Mouse (Mus musculus): Measurements from ENCODE around the gene Mmp7. TPM values are rescaled to one million over a fixed set of nuclear protein-coding genes. Genes with fewer than 3 reads are reported as not detected.

Mmp7 gene
- polyA plus RNA-seq, 1 experiment from 2014 or later: not detected

GRCm38 (mm10) chr9:7672985-7673384 is 18.9 kb upstream of the Mmp7 start:
- no peaks in the 10 kb centered on the region for H3K4me1 ChIP-seq (replicated peaks; ENCODE audit: control insufficient read depth, insufficient read depth, low read length)
- ATAC-seq (ENCODE audit: low FRiP score): no peak
- H3K27ac ChIP-seq (ENCODE audit: low read depth, low read length): no peak overlapping the region
- no peak overlapping the region for H3K9ac ChIP-seq (ENCODE audit: low read depth, low read length)
- no peak overlapping the region for H3K4me3 ChIP-seq (ENCODE audit: low read depth, low read length)
- H3K4me2 ChIP-seq (replicated peaks; ENCODE audit: low read depth, low read length): no peak overlapping the region
- 85% methylated on average over 9 of the region's 9 CpGs for WGBS
- no peaks in the 10 kb centered on the region for H3K27me3 ChIP-seq (ENCODE audit: control insufficient read depth, insufficient read depth, low read length)
- no peaks in the 10 kb centered on the region for H3K9me3 ChIP-seq (ENCODE audit: control insufficient read depth, low read length)
- no peak for DNase-seq (ENCODE audit: low spot score)
- H3K36me3 ChIP-seq (ENCODE audit: control insufficient read depth, insufficient read depth, low read length): no peaks in the 10 kb centered on the region

GRCm38 (mm10) chr9:7678154-7678837 is 13.6 kb upstream of the Mmp7 start:
- WGBS: 82% methylated on average over 2 of the region's 2 CpGs
- Histone ChIP-seq H3K4me3 (ENCODE audit: low read depth, low read length) (no peak overlapping the region), H3K4me2 (replicated peaks; ENCODE audit: low read depth, low read length) (no peak overlapping the region), H3K36me3 (ENCODE audit: control insufficient read depth, insufficient read depth, low read length) (no peaks in the 10 kb centered on the region), H3K27me3 (ENCODE audit: control insufficient read depth, insufficient read depth, low read length) (no peaks in the 10 kb centered on the region), H3K4me1 (replicated peaks; ENCODE audit: control insufficient read depth, insufficient read depth, low read length) (no peaks in the 10 kb centered on the region), H3K27ac (ENCODE audit: low read depth, low read length) (no peak overlapping the region), H3K9ac (ENCODE audit: low read depth, low read length) (no peak overlapping the region), H3K9me3 (ENCODE audit: control insufficient read depth, low read length) (no peaks in the 10 kb centered on the region)
- DNase-seq (ENCODE audit: low spot score) (no peak), ATAC-seq (ENCODE audit: low FRiP score) (no peak)

- Histone ChIP-seq H3K27me3 (ENCODE audit: control insufficient read depth, insufficient read depth, low read length) (no peaks in the 10 kb centered on the region), H3K9ac (ENCODE audit: low read depth, low read length) (no peak overlapping the region), H3K4me2 (replicated peaks; ENCODE audit: low read depth, low read length) (no peak overlapping the region), H3K4me3 (ENCODE audit: low read depth, low read length) (no peak overlapping the region), H3K9me3 (ENCODE audit: control insufficient read depth, low read length) (no peaks in the 10 kb centered on the region), H3K36me3 (ENCODE audit: control insufficient read depth, insufficient read depth, low read length) (no peaks in the 10 kb centered on the region), H3K4me1 (replicated peaks; ENCODE audit: control insufficient read depth, insufficient read depth, low read length) (no peaks in the 10 kb centered on the region), H3K27ac (ENCODE audit: low read depth, low read length) (no peak overlapping the region)
- DNase-seq (ENCODE audit: low spot score) (no peak), ATAC-seq (ENCODE audit: low FRiP score) (no peak)
- 91% methylated on average over 9 of the region's 9 CpGs for WGBS
These were observed 9.7 kb upstream of the Mmp7 start for GRCm38 (mm10) chr9:7682081-7682618.

- no peaks in the 10 kb centered on the region for H3K4me1 ChIP-seq (replicated peaks; ENCODE audit: control insufficient read depth, insufficient read depth, low read length)
- H3K27me3 ChIP-seq (ENCODE audit: control insufficient read depth, insufficient read depth, low read length): no peaks in the 10 kb centered on the region
- H3K4me2 ChIP-seq (replicated peaks; ENCODE audit: low read depth, low read length): no peak overlapping the region
- no peak for DNase-seq (ENCODE audit: low spot score)
- H3K36me3 ChIP-seq (ENCODE audit: control insufficient read depth, insufficient read depth, low read length): no peaks in the 10 kb centered on the region
- 72% methylated on average over 2 of the region's 2 CpGs for WGBS
- ATAC-seq (ENCODE audit: low FRiP score): no peak
- no peak overlapping the region for H3K9ac ChIP-seq (ENCODE audit: low read depth, low read length)
- no peaks in the 10 kb centered on the region for H3K9me3 ChIP-seq (ENCODE audit: control insufficient read depth, low read length)
- no peak overlapping the region for H3K27ac ChIP-seq (ENCODE audit: low read depth, low read length)
- H3K4me3 ChIP-seq (ENCODE audit: low read depth, low read length): no peak overlapping the region
These were observed 5.9 kb upstream of the Mmp7 start for GRCm38 (mm10) chr9:7686024-7686423.

- H3K9ac ChIP-seq (ENCODE audit: low read depth, low read length): no peak overlapping the region
These were observed 2.1 kb upstream of the Mmp7 start for GRCm38 (mm10) chr9:7689799-7690198.

GRCm38 (mm10) chr9:7693961-7694360 is 2.1 kb downstream of the Mmp7 start:
- Histone ChIP-seq H3K9me3 (ENCODE audit: control insufficient read depth, low read length) (no peaks in the 10 kb centered on the region), H3K4me3 (ENCODE audit: low read depth, low read length) (no peak overlapping the region), H3K36me3 (ENCODE audit: control insufficient read depth, insufficient read depth, low read length) (no peaks in the 10 kb centered on the region), H3K9ac (ENCODE audit: low read depth, low read length) (no peak overlapping the region), H3K4me2 (replicated peaks; ENCODE audit: low read depth, low read length) (no peak overlapping the region), H3K4me1 (replicated peaks; ENCODE audit: control insufficient read depth, insufficient read depth, low read length) (no peaks in the 10 kb centered on the region), H3K27ac (ENCODE audit: low read depth, low read length) (no peak overlapping the region), H3K27me3 (ENCODE audit: control insufficient read depth, insufficient read depth, low read length) (no peaks in the 10 kb centered on the region)
- ATAC-seq (ENCODE audit: low FRiP score) (no peak), DNase-seq (ENCODE audit: low spot score) (no peak)
- 81% methylated on average over 3 of the region's 3 CpGs for WGBS

More at GRCm38 (mm10) chr9:7689799-7690198, 2.1 kb upstream of the Mmp7 start:
- ATAC-seq (ENCODE audit: low FRiP score): no peak
- H3K4me1 ChIP-seq (replicated peaks; ENCODE audit: control insufficient read depth, insufficient read depth, low read length): no peaks in the 10 kb centered on the region
- H3K4me2 ChIP-seq (replicated peaks; ENCODE audit: low read depth, low read length): no peak overlapping the region
- H3K9me3 ChIP-seq (ENCODE audit: control insufficient read depth, low read length): no peaks in the 10 kb centered on the region
- no peaks in the 10 kb centered on the region for H3K27me3 ChIP-seq (ENCODE audit: control insufficient read depth, insufficient read depth, low read length)
- no peak for DNase-seq (ENCODE audit: low spot score)
- H3K4me3 ChIP-seq (ENCODE audit: low read depth, low read length): no peak overlapping the region
- no peak overlapping the region for H3K27ac ChIP-seq (ENCODE audit: low read depth, low read length)
- WGBS: 51% methylated on average over 6 of the region's 6 CpGs
- no peaks in the 10 kb centered on the region for H3K36me3 ChIP-seq (ENCODE audit: control insufficient read depth, insufficient read depth, low read length)

DNA sequence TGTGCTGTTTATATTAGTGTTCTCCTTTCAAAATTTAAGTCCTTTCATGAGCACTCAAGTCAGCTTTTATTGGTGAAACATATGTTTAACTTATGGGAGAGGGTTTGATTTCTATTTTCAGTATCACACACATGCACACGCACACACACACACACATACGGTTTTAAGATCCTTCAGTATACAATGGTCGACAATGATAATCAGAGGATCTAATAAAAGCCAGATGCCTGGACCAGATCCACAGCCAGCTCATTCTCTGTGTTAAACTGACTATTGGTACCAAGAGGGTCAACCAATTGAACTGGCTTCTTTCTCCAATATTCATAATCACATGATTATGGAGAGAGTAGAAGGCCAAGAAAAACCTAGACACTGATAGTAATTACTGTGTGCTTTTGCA is 3.8 kb downstream of the Mmp7 start:
- no peak for DNase-seq (ENCODE audit: low spot score)

DNA sequence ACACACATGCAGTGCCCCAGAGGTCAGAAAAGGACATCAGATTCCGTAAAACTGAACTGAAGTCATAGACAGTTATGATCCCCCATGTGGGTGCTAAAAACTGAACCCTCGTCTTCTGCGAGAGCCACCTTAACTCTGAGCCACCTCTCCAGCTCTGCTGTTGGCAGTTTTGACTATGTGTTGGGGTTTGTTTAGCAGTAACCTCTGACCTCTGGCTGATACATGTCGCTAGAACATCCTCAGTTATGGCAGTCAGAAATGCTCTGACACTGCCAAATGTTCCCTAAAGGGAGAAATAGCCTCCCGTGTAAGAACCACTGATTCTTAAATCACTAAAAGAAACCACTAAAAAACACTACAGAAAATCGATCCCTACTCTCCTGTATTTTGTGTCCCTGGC is 16.8 kb downstream of the Mmp7 start:
- no peaks in the 10 kb centered on the region for H3K27me3 ChIP-seq (ENCODE audit: control insufficient read depth, insufficient read depth, low read length)
- no peak overlapping the region for H3K4me2 ChIP-seq (replicated peaks; ENCODE audit: low read depth, low read length)
- no peak overlapping the region for H3K4me3 ChIP-seq (ENCODE audit: low read depth, low read length)
- no peaks in the 10 kb centered on the region for H3K9me3 ChIP-seq (ENCODE audit: control insufficient read depth, low read length)
- DNase-seq (ENCODE audit: low spot score) (no peak), ATAC-seq (ENCODE audit: low FRiP score) (no peak)
- no peak overlapping the region for H3K9ac ChIP-seq (ENCODE audit: low read depth, low read length)
- no peak overlapping the region for H3K27ac ChIP-seq (ENCODE audit: low read depth, low read length)
- no peaks in the 10 kb centered on the region for H3K4me1 ChIP-seq (replicated peaks; ENCODE audit: control insufficient read depth, insufficient read depth, low read length)
- no peaks in the 10 kb centered on the region for H3K36me3 ChIP-seq (ENCODE audit: control insufficient read depth, insufficient read depth, low read length)
- WGBS: 74% methylated on average over 6 of the region's 6 CpGs

More for the DNA sequence above, 3.8 kb downstream of the Mmp7 start:
- H3K27me3 ChIP-seq (ENCODE audit: control insufficient read depth, insufficient read depth, low read length): no peaks in the 10 kb centered on the region
- H3K4me3 ChIP-seq (ENCODE audit: low read depth, low read length): no peak overlapping the region
- no peaks in the 10 kb centered on the region for H3K36me3 ChIP-seq (ENCODE audit: control insufficient read depth, insufficient read depth, low read length)
- no peaks in the 10 kb centered on the region for H3K9me3 ChIP-seq (ENCODE audit: control insufficient read depth, low read length)
- H3K9ac ChIP-seq (ENCODE audit: low read depth, low read length): no peak overlapping the region
- no peak for ATAC-seq (ENCODE audit: low FRiP score)
- no peaks in the 10 kb centered on the region for H3K4me1 ChIP-seq (replicated peaks; ENCODE audit: control insufficient read depth, insufficient read depth, low read length)
- H3K4me2 ChIP-seq (replicated peaks; ENCODE audit: low read depth, low read length): no peak overlapping the region
- 88% methylated on average over 3 of the region's 3 CpGs for WGBS
- H3K27ac ChIP-seq (ENCODE audit: low read depth, low read length): no peak overlapping the region

GRCm38 (mm10) chr9:7711196-7711595 is 19.3 kb downstream of the Mmp7 start:
- ATAC-seq (ENCODE audit: low FRiP score): no peak
- H3K4me1 ChIP-seq (replicated peaks; ENCODE audit: control insufficient read depth, insufficient read depth, low read length): no peaks in the 10 kb centered on the region
- no peaks in the 10 kb centered on the region for H3K9me3 ChIP-seq (ENCODE audit: control insufficient read depth, low read length)
- no peaks in the 10 kb centered on the region for H3K36me3 ChIP-seq (ENCODE audit: control insufficient read depth, insufficient read depth, low read length)
- H3K27ac ChIP-seq (ENCODE audit: low read depth, low read length): no peak overlapping the region
- no peak overlapping the region for H3K4me2 ChIP-seq (replicated peaks; ENCODE audit: low read depth, low read length)
- no peaks in the 10 kb centered on the region for H3K27me3 ChIP-seq (ENCODE audit: control insufficient read depth, insufficient read depth, low read length)
- no peak overlapping the region for H3K9ac ChIP-seq (ENCODE audit: low read depth, low read length)
- no peak for DNase-seq (ENCODE audit: low spot score)
- 76% methylated on average over 4 of the region's 4 CpGs for WGBS
- no peak overlapping the region for H3K4me3 ChIP-seq (ENCODE audit: low read depth, low read length)

Data from hindbrain, embryonic 11.5 days (tissue).